Mouse (Mus musculus): ENCODE measurements around the gene Dlx3.

The Dlx3 gene

GRCm38 (mm10) chr11:95121161-95122099 lies 1.5 kb downstream of the Dlx3 start:
- DNase-seq (ENCODE audit: low read depth, low spot score), result no peak

- no peak for DNase-seq (ENCODE audit: low read depth, low spot score)
These were observed 2.2 kb downstream of the Dlx3 start for GRCm38 (mm10) chr11:95122100-95122489.

- DNase-seq (ENCODE audit: low read depth, low spot score), result no peak
These were observed 5.5 kb downstream of the Dlx3 start for GRCm38 (mm10) chr11:95125366-95125948.

GRCm38 (mm10) chr11:95126272-95127245 lies 6.6 kb downstream of the Dlx3 start:
- peak; percentile 52 for DNase-seq (ENCODE audit: low read depth, low spot score)

- no peak for DNase-seq (ENCODE audit: low read depth, low spot score)
These were observed 8.4 kb downstream of the Dlx3 start for GRCm38 (mm10) chr11:95128359-95128758.

- no peak for DNase-seq (ENCODE audit: low read depth, low spot score)
These were observed 10.8 kb downstream of the Dlx3 start for GRCm38 (mm10) chr11:95130668-95131252.

- no peak for DNase-seq (ENCODE audit: low read depth, low spot score)
These were observed 13.4 kb downstream of the Dlx3 start for GRCm38 (mm10) chr11:95133321-95133720.

GRCm38 (mm10) chr11:95137281-95137680 lies 17.4 kb downstream of the Dlx3 start:
- no peak for DNase-seq (ENCODE audit: low read depth, low spot score)

GRCm38 (mm10) chr11:95139871-95140270 lies 20.0 kb downstream of the Dlx3 start:
- DNase-seq (ENCODE audit: low read depth, low spot score), result no peak

GRCm38 (mm10) chr11:95142258-95142657 lies 22.3 kb downstream of the Dlx3 start:
- DNase-seq (ENCODE audit: low read depth, low spot score), result no peak

GRCm38 (mm10) chr11:95142980-95143575 lies 23.2 kb downstream of the Dlx3 start:
- DNase-seq (ENCODE audit: low read depth, low spot score), result peak; percentile 59

GRCm38 (mm10) chr11:95143663-95144062 lies 23.7 kb downstream of the Dlx3 start:
- DNase-seq (ENCODE audit: low read depth, low spot score), result no peak

- DNase-seq (ENCODE audit: low read depth, low spot score), result no peak
These were observed 24.4 kb downstream of the Dlx3 start for GRCm38 (mm10) chr11:95144091-95144945.

GRCm38 (mm10) chr11:95144946-95145483 lies 25.1 kb downstream of the Dlx3 start:
- DNase-seq (ENCODE audit: low read depth, low spot score), result peak; percentile 39

- DNase-seq (ENCODE audit: low read depth, low spot score), result peak; percentile 59
These were observed 26.0 kb downstream of the Dlx3 start, which contains the start of gene Dlx4 for GRCm38 (mm10) chr11:95145851-95146403. Gene Dlx4 (minus strand): TSS chr11:95146263.

- DNase-seq (ENCODE audit: low read depth, low spot score), result peak; percentile 49
These were observed 28.8 kb downstream of the Dlx3 start for GRCm38 (mm10) chr11:95148754-95149153.

- no peak for DNase-seq (ENCODE audit: low read depth, low spot score)
These were observed 29.7 kb downstream of the Dlx3 start for GRCm38 (mm10) chr11:95149462-95150268.

- DNase-seq (ENCODE audit: low read depth, low spot score), result no peak
These were observed 30.5 kb downstream of the Dlx3 start for GRCm38 (mm10) chr11:95150269-95151049.
